Mouse (Mus musculus) mature B cell (primary cell): Measurements from ENCODE around the gene Paxbp1.

Experiments
- in situ Hi-C: fragments of 300-500 bp; cut with MboI; formaldehyde crosslinking; loops from 2 replicates; pipeline ENCODE4 v1.14.3; 2019

The Paxbp1 gene

GRCm38 (mm10) chr16:91044270-91045182 lies at the start of gene Paxbp1:
Gene Paxbp1, minus strand, starts transcription at chr16:91044543.
- in situ Hi-C loops, result no loop called here

- in situ Hi-C loops, result loop anchor here (25.0 kb wide), 1 partner anchor 801 kb away; no protein-coding TSS in a partner anchor
Observed at GRCm38 (mm10) chr16:91086642-91087306, 42.4 kb upstream of the Paxbp1 start.

DNA sequence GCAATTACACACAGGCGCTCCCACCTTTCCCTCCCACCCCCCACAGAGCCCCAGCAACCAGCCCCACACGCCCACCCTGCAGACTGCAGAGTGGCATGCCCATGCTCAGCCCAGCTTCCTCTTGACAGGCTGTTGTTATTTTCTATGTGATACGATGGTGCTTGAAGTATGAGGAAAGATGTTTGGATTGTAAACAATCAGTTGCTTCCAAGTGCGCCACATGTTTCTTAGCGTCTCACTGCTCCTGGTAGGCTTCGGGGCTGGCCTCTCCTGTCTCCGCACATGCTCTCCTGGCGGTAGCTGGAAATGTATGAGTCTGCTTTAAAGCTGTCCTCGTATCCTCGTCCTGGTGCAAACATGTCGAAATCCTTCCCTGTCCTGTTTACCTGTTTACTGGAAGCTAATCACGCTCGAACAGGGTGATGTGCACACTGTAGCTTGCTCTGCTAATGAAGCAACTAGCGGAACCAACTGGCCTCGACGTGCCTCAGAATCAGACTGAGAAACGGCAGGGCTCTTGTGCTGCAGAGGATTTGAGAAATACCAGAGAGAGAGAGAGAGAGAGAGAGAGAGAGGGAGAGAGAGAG lies 41.0 kb upstream of the Paxbp1 start:
- in situ Hi-C loops, result loop anchor here (25.0 kb wide), 1 partner anchor 802 kb away; no protein-coding TSS in a partner anchor

GRCm38 (mm10) chr16:91084307-91085238 lies 40.2 kb upstream of the Paxbp1 start:
- in situ Hi-C loops, result loop anchor here (25.0 kb wide), 1 partner anchor 803 kb away; no protein-coding TSS in a partner anchor

DNA sequence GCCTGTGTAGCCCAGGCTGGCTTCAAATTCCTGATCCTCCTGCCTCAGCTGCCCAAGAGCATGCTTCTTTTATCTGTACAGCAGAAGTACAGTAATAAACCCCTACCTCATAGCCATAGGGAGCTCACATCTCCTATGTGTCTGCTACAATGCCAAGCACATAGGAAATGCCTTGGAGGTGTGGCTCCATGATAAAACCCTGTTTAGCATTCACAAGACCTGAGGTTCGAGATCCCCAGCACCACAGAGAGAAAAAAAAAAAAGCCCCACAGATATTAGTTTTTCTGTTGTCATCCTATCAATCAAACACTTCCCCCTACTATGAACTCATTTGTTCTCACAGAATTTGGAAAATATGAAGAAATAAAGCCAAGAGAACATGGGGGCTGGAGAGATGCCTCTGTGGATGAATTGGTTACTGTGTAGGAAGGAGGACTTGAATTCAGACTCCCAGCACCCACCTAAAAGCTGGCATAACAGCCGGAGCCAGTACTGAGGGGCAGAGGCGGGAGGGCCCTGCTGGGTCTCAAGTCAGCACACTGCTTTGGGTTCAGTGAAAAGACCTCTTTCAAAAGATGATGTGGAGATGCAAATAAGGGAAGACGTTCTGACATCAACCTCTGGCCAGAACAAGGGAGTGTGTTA lies 38.8 kb upstream of the Paxbp1 start:
- in situ Hi-C loops, result loop anchor here (25.0 kb wide), 1 partner anchor 804 kb away; no protein-coding TSS in a partner anchor

DNA sequence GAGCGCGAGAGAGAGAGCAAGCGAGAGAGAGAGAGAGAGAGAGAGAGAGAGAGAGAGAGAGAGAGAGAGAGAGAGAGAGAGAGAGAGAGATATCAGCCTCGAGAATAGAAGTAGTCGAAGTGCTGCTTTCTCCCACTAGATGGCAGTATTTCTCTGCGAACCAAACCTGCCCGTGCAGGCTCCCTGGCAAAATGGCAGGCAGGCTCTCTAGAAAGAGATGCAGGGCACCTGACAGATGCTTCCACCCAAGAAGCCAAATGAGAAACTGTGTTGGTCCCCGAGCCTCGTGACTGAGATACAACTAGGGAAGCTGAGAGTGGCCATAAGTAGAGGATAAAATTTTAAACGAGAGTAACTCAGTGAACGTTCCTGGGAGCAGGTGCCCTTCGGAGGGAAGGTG lies 37.2 kb upstream of the Paxbp1 start:
- in situ Hi-C loops, result loop anchor here (25.0 kb wide), 1 partner anchor 806 kb away; no protein-coding TSS in a partner anchor

DNA sequence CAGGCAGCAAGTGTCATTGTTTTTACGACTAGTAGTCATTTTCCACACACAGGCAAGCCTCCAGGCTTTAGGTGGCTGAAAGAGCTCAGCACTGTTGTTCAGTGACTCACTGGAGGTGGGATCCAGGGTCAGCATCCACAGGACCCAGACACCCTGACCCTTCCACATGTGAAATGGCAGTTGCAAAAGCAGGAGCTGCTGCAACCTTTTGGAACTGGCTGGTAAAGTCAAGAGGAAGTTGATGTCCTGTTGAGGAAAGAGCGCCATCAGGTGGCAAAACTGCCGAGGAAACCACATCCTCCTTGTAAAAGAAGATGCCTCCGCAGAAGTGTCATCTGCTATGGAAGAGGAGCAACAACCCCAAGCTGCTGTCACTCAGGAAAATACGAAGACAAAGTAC lies 31.8 kb upstream of the Paxbp1 start:
- in situ Hi-C loops, result loop anchor here (5.0 to 25.0 kb wide), 2 partner anchors 276 to 811 kb away; no protein-coding TSS in a partner anchor

DNA sequence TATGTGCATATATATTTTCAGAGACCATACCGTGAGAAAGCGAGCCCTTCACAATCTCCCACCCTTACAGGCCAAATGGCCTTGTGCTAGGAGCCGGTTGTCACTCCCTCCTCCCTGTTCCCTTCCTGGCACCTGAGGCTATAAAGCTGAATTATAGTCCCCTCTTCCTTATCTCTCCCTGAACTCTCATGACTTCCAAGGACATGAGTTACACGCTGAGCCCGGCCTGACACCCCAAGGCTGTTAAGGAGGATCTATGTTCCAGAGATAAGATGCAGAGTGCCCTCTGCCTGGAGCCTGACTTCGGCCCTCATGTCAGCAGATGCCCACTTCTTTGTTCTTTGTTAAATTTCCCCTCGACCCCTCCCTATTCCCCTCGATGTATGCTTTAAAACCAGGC lies 31.1 kb upstream of the Paxbp1 start:
- in situ Hi-C loops, result loop anchor here (5.0 to 25.0 kb wide), 2 partner anchors 277 to 812 kb away; no protein-coding TSS in a partner anchor

DNA sequence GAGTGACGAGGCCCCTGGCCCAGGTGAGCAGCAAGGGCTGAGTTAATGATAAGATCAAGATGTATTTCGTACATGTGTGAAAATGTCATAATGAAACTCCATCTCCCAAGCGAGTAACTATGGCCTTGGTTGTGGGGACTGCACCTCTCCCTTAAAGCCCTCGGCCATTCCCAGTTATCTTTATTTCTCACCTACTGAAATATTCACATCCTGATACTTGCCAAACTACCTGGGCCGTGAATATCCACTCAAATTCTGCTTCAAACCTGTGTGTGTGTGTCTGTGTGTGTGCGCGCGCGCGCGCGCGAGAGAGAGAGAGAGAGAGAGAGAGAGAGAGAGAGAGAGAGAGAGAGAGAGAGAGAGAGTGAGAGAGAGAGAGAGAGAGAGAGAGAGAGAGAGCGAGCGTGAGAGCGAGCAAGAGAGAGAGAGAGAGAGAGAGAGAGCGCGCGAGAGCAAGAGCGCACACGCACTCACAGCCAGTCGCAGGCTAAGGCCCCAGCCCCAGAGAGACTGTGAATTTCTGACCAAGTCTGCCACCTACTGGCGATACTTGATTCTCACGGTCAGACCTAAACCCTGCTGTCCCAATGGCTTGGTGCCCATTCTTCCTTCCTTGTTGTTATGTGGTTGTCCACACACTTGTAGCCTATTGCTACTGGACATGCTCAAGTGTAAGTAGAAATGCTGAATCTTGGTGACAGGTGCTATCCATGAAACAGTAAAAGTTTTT lies 29.0 kb upstream of the Paxbp1 start:
- in situ Hi-C loops, result no loop called here

DNA sequence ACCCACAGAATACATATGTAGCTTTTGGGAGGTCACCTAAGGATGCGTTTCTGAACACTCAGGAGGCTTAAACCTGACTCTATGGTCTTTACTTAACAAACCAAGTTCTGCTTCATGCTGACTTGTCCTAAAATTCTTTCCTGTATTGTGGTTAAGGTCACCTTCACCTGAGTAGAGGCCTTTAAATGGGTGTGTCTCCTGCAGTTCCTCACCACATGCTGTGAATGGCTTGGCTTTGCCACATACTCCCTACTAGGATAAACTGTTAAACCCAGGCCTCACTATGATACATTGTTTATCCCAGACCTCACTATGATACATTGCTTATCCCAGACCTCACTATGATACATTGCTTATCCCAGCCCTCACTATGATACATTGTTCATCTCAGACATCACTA lies 27.9 kb upstream of the Paxbp1 start:
- in situ Hi-C loops, result no loop called here

DNA sequence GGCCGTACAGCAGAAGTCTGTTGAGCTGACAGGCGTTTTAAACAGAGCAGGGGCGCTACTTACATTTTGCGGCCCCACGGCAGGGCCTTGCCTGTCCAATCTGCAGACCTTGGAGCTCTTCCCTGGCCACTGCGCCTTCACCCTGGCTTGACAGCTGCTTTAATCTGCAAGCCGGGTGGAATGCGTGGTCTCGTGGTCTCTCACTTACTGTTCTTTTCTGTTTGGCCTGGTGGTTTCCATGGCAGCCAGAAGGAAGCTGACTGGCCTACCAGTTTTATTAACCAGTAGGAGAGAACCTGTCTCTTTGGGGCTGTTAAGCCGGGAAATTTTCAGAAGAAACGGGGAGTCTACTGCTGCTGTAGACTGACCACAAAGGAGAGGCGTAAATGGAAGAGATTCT lies 24.6 kb upstream of the Paxbp1 start:
- in situ Hi-C loops, result no loop called here

DNA sequence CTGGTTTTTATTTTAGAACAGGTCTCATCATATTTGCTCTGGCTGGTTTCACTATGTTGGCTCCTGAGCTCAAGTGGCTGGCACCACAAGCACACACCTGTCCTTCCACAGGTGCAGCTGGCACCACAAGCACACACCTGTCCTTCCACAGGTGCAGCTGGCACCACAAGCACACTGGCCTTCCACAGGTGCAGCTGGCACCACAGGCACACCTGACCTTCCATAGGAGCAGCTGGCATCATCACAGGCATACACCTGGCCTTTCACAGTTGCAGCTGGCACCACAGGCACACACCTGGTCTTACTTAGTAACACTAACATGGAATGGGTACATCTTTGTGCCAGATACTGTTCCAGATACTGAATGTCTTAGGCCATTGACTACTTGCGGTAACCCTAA lies 22.8 kb upstream of the Paxbp1 start:
- in situ Hi-C loops, result no loop called here

DNA sequence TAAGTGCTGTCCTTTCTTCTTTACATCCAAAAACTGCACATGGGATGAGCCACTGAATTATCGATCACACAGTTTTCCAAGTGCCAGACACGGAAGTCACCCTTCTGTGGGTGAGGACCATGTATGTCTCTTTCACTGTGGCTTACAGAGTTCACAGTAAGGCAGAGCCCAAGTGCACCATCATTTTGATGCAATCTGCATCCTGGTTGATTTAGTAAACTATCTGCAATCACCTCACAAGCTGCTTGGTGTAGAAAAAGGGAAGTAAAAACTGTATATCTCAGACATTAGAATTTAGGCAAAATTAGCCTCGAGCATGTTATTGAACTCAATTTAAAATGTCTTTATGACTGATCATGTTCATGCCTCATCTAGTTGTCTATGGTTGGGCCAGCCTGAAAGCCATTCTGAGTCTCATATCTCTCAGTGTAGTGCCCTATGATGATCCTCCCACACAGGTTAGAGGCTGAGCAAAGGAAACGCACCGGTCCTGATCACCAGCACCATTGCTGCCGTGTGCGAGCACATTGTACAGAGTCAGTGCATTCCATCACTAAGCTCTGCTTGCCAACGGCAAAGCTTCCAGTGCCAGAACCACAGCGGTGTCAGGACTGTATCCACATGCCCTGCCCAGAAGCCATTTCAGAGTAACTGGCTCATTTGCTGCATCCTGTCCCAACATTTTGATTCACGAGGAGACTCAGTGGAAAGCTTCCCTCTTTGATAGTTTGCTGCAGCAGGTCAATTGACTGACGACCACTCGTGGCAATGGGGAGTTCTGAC lies 20.4 kb upstream of the Paxbp1 start:
- in situ Hi-C loops, result no loop called here

DNA sequence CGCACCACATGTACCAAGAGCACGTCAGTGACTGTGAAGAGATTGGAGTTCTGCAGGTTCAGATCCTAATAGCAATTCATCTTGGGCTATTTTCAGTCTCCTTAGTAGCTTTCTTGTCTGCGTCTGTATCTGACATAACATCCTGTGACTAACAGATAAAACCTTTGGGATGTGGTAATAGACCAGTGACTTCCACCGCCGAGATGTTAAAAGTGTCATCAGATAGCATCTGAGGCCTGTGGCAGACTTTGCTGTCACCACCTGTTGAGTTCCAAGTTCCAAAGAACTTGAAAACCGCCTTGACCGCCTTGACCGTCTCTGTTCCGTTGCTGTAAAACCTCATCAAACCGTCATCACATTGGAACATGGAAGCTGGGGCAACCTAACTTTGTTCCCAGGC lies 19.4 kb upstream of the Paxbp1 start:
- in situ Hi-C loops, result no loop called here

DNA sequence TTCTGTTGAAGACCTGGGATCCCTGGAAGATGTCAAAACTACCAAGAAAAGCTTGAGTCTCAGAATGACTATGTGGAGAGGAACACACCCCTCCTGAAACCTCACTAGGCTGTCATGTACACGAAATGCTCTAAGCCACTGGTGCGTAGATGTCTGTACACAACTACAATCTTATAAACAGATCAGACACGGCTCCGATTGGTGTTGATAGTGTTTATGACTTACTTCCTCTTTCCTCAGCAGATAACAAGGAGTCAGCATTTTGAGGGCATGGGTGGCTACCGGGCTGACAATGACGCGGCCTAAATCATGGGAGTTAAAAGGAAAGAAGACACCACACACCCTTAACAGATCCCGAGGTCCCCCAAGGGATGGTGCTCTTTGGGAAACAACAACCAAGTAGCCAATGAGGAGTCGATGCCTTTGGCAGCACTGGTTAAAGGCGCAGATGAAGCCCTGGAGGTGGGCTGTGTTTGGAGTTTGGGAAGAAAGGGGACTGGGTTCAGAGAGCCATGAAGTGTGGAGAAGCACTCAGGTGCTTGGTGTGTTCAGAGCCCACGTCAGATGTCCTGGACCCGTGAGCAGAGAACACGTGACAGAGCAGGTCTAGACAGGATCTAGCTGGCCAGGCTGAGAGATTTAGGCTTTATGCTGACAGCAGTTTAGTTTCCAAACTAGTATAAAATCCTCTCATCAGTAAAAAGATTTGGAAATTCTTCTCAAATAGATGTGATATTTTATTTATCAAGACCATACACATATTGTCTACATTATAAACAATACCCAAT lies 17.4 kb upstream of the Paxbp1 start:
- in situ Hi-C loops, result no loop called here

DNA sequence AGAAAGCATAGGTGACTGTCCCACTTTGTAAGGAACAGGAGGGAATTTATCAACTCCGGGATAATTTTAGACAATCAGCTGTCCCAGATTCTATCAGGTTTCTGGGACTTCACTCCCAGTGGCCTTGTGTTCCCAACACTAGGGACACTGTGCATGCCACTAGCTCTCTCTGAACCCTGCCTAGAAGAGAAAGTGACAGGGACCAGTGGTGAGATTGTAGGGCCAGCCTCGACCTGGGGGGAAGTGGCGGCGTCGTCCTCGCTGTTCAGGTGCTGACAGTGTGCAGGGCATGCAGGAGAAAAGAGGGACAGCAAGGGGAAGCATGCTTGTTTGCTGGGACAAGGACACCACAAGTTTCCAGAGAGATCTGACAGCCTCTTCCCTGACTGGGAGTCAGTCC lies 13.4 kb upstream of the Paxbp1 start:
- in situ Hi-C loops, result no loop called here

DNA sequence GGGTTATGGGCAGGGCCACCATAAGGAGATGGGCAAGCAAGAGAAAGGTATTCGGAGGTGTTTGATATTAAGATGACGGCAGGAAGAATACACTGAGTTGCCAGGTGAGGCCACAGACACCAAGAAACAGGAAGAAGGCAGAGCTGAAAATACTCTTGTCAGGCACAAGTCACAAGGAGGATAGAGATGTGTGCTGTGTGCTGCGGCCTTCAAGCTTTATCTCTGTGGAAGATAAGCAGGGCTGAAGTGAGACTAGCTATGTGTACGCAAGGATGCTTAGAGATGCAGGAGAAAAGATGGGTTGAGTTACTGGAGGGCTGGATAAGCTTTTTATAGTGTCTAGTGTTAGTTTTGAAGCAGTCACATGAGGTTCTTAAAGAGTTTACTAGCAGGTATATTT lies 12.9 kb upstream of the Paxbp1 start:
- in situ Hi-C loops, result no loop called here

DNA sequence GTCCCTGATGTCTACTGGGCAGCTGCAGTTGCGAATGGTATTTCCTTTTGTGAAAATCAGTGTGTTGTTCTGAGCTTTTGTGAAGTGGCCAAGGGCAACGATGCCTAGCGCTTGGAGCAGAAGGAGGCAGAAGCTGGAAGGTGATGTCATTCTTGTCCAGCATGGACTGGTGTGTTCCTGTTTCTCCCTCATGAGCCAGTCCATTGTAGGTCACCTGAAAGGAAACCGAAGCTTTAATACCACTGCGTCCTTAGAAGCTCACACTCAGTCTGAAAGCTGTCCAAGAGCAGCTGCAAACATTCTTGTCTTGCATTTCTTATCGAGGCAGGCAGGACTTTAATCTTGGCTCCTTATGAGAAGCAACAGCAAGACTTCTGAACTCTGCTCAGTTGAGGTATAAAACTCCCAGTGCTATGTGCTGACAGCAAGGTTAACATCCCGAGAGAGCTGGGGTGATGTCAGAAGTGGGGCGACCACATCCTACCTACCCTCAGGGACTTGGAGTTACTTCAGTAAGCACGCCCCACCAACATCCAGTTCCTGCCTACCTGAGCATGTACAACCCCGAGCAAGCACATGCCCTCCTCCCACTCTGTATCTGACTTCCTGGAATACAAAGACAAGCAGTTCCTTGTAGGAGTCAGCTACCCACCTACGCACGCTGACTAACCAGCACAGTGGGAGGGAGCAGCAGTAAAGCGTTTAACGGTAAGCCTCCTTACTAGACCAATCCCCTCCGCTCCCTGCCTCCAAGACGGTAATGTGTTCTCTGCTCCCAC lies 11.9 kb upstream of the Paxbp1 start:
- in situ Hi-C loops, result no loop called here
